Mouse (Mus musculus) left cerebral cortex, adult 11 months (tissue): ENCODE data around the gene Brk1.

ENCODE experiments used
- DNase-seq: peaks from one replicate; pipeline ENCODE4 v3.0.0; 2022; ENCODE audit warnings: low spot score

Brk1 gene

GRCm38 (mm10) chr6:113660492-113661352 lies 56.1 kb downstream of the Brk1 start:
- DNase-seq = no peak

- no peak for DNase-seq
Measured at GRCm38 (mm10) chr6:113661353-113662241, 57.0 kb downstream of the Brk1 start.

GRCm38 (mm10) chr6:113662964-113663700 lies 58.6 kb downstream of the Brk1 start:
- DNase-seq = no peak

DNA sequence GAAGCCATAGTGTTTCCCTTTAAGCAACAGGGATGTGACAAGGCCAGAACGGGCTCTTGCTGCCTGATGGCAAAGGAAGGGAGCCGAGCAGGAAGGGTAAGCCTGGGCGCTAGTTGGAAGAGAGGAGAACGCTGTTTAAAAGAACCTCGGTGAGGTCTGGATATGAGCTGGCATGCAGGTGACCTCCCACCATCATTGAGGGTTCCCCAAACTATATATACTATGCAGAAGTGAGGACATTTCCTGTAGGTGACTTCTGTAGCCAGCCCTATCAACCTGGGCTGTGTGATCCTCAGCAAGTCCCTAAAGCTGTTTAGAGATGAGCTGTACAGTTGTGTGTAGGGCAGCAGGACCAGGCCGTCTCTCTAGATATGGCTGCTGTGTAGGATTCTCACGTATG lies 59.7 kb downstream of the Brk1 start:
- no peak for DNase-seq
